Mouse (Mus musculus): Measurements from ENCODE around the gene Gm13889. TPM values are rescaled to one million over a fixed set of nuclear protein-coding genes. Genes with fewer than 3 reads are reported as not detected.

The Gm13889 gene
- not detected for total RNA-seq (2023)

DNA sequence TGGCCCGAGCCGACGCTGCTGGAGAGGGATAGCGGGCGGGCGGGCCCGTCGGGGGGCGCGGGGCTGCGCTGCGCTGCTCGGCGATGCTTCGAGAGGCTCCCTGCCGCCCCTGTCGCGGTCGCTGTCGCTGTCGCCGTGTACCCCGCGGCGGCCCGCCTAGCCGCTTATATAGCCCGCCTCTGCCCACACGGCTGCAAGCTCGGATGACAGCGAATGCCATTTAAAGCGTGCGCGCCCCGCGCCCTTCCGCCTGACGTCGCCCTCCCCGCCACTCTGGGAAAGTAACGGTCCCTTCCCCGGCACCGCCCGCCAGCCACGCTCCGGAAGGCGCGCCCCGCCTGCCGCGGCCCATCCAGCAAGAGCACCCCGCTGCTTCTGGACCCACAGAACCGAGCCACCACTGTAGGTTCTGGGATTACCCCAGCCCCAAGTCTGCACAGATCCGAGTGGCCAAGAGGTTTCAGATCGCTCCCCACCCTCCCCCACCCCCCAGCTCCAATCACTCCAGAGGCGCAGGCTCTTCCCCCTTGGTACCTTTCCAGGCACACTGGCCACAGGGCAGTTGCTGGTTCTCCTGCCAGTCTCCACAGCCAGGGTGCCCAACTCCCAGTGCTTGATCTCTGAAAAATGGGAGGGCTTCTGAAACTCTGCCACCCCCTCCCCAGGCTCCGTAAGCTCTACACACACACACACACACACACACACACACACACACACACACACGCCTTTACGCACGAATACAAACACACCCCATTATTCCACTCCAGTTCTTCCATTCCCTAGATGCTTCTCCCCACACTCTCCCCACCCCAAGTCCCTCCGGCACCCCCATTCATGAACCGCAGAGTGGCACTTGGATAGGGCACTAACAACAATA is at the start of gene Gm13889:
Gm13889 (minus strand) TSS at position 294 of the 877 bp plus-strand sequence.

DNA sequence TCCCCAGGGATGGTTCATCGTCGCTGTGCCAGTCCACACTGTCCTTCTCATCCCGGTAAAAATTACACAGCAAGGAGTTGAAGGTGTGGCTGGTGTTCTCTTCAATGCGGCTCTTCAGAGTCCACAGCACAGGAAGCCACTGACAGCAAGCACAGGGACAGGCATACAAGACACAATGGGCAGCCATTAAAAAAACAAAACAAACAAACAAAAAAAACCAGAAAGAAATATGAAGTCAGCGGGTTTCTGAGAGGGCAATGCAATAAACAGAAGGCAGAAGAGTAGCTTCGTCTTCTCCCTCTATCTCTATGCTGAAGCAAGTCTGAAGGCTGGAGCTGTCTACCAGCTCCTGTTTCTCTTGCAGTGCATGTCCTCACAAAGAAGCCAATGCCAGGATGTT is 39.3 kb upstream of the Gm13889 start, which contains the start of gene Gm27027:
Gm27027 (minus strand) TSS at position 101 of the 400 bp plus-strand sequence.

Other genes with a start within 250 kb of the Gm13889 start
- gene Ext2, start 134.6 kb downstream of the Gm13889 start, total RNA-seq (2023), result 10 to 100 TPM; 43.8 to 48.5 TPM
- gene Accs, start 107.3 kb downstream of the Gm13889 start, total RNA-seq (2023), result 10 to 100 TPM; 15.8 to 18.0 TPM
- not detected for gene Accsl, start 88.0 kb downstream of the Gm13889 start, total RNA-seq (2023)
- not detected for gene Gm27027, start 39.2 kb upstream of the Gm13889 start, total RNA-seq (2023)
- gene Alkbh3, start 53.6 kb upstream of the Gm13889 start, total RNA-seq (2023), result 10 to 100 TPM; 52.4 to 61.3 TPM
- gene Hsd17b12, start 200.8 kb upstream of the Gm13889 start, total RNA-seq (2023), result 10 to 100 TPM; 37.0 to 38.9 TPM

All from B cell, adult 67 days (primary cell).